Mouse (Mus musculus): ENCODE results near the gene Kcnn4.

Gene Kcnn4

GRCm38 (mm10) chr7:24425919-24426318, 55.9 kb downstream of the Kcnn4 start:
- no peak for DNase-seq (ENCODE audit: low spot score)

- no peak for DNase-seq (ENCODE audit: low spot score)
These were observed 57.1 kb downstream of the Kcnn4 start for GRCm38 (mm10) chr7:24427168-24427567.

GRCm38 (mm10) chr7:24428725-24429124, 58.7 kb downstream of the Kcnn4 start:
- DNase-seq (ENCODE audit: low spot score), result no peak

GRCm38 (mm10) chr7:24429413-24430112, 59.5 kb downstream of the Kcnn4 start:
- no peak for DNase-seq (ENCODE audit: low spot score)

- DNase-seq (ENCODE audit: low spot score), result no peak
These were observed 60.7 kb downstream of the Kcnn4 start for GRCm38 (mm10) chr7:24430551-24431345.

- no peak for DNase-seq (ENCODE audit: low spot score)
These were observed 61.6 kb downstream of the Kcnn4 start for GRCm38 (mm10) chr7:24431713-24432112.

GRCm38 (mm10) chr7:24435305-24435704, 65.2 kb downstream of the Kcnn4 start:
- no peak for DNase-seq (ENCODE audit: low spot score)

Data from testis, postnatal 10 days (tissue).